Mouse (Mus musculus) MEL (cell line): ENCODE measurements around the gene Nkap. TPM values are rescaled to one million over a fixed set of nuclear protein-coding genes. Genes with fewer than 3 reads are reported as not detected.
A peak's percentile ranks its signal among the peaks of the same experiment; 100 is the strongest.

ENCODE experiments used
- DNase-seq: peaks from one replicate; pipeline ENCODE4 v3.0.0; 2011; ENCODE audit warnings: low read depth, low spot score
- H3K27ac ChIP-seq: 2 replicates; pipeline ENCODE4 v1.5.1; 2012; ENCODE audit warnings: low read depth, mild to moderate bottlenecking, control low read depth, low read length, moderate library complexity; ENCODE audit not compliant: control insufficient read depth
- H3K27me3 ChIP-seq, 2 experiments: fragments of 150-350 bp in 1 of 2; sonication (generic) in 1 of 2; 2 replicates each; pipeline ENCODE4 v1.6.1; 2012; ENCODE audit warnings: low read length in 2 of 2, mild to moderate bottlenecking in 2 of 2, improper control_type of control experiment in 1 of 2, moderate library complexity in 1 of 2; ENCODE audit not compliant: insufficient read depth in 2 of 2, control insufficient read depth in 1 of 2
- H3K36me3 ChIP-seq, 2 experiments: 2 replicates each; pipeline ENCODE4 v1.6.1; 2012 to 2014; ENCODE audit warnings: low read length in 2 of 2, improper control_type of control experiment in 1 of 2, inconsistent platforms in 1 of 2, mild to moderate bottlenecking in 1 of 2; ENCODE audit not compliant: insufficient read depth in 2 of 2, control insufficient read depth in 1 of 2
- H3K4me1 ChIP-seq, 2 experiments: fragments of 150-350 bp in 1 of 2; sonication (generic) in 1 of 2; 2 replicates each; pipeline ENCODE4 v1.6.1; 2012; ENCODE audit warnings: low read length in 2 of 2, improper control_type of control experiment in 1 of 2, mild to moderate bottlenecking in 1 of 2; ENCODE audit not compliant: insufficient read depth in 2 of 2, control insufficient read depth in 1 of 2
- H3K4me3 ChIP-seq, 2 experiments: fragments of 150-350 bp in 1 of 2; sonication (generic) in 1 of 2; 2 replicates each; pipeline ENCODE4 v1.5.1; 2012; ENCODE audit warnings: low read depth in 2 of 2, low read length in 2 of 2, mild to moderate bottlenecking in 2 of 2, moderate library complexity in 2 of 2, control low read depth in 1 of 2, improper control_type of control experiment in 1 of 2; ENCODE audit not compliant: control insufficient read depth in 1 of 2, insufficient read depth in 1 of 2
- H3K79me2 ChIP-seq: 2 replicates; pipeline ENCODE4 v1.6.1; 2012; ENCODE audit warnings: mild to moderate bottlenecking, low read length, moderate library complexity; ENCODE audit not compliant: control insufficient read depth, poor library complexity, insufficient read depth
- H3K9ac ChIP-seq: 2 replicates; pipeline ENCODE4 v1.6.1; 2012; ENCODE audit warnings: low read depth, mild to moderate bottlenecking, control low read depth, low read length, moderate library complexity; ENCODE audit not compliant: control insufficient read depth, poor library complexity, severe bottlenecking
- H3K9me3 ChIP-seq: fragments of 150-350 bp; sonication (generic); replicated peaks from 2 replicates; pipeline ENCODE4 v1.6.1; 2012; ENCODE audit warnings: mild to moderate bottlenecking, low read length, improper control_type of control experiment, moderate library complexity; ENCODE audit not compliant: insufficient read depth
- CTCF ChIP-seq, 3 experiments: IDR thresholded peaks in 2 of 3; conservative IDR thresholded peaks in 1 of 3; 2 replicates each; pipeline ENCODE4 v1.5.1; 2011 to 2012; ENCODE audit warnings: low read length in 3 of 3, low read depth in 2 of 3, mild to moderate bottlenecking in 2 of 3, improper control_type of control experiment in 1 of 3, inconsistent platforms in 1 of 3, mixed read lengths in 1 of 3, moderate library complexity in 1 of 3; ENCODE audit not compliant: control insufficient read depth in 1 of 3, insufficient read depth in 1 of 3, poor library complexity in 1 of 3, severe bottlenecking in 1 of 3
- E2F4 ChIP-seq: IDR thresholded peaks from 2 replicates; pipeline ENCODE4 v1.6.1; 2011; ENCODE audit warnings: low read depth, low read length, improper control_type of control experiment, borderline replicate concordance
- ELF1 ChIP-seq: IDR thresholded peaks from 2 replicates; pipeline ENCODE4 v1.6.1; 2014; ENCODE audit warnings: low read depth, mild to moderate bottlenecking, inconsistent platforms, low read length, improper control_type of control experiment, moderate library complexity
- ETS1 ChIP-seq: IDR thresholded peaks from 2 replicates; pipeline ENCODE4 v1.6.1; 2012; ENCODE audit warnings: low read depth, mild to moderate bottlenecking, inconsistent platforms, low read length, improper control_type of control experiment, moderate library complexity
- GATA1 ChIP-seq: IDR thresholded peaks from 2 replicates; pipeline ENCODE4 v1.6.1; 2011; ENCODE audit warnings: low read depth, low read length, improper control_type of control experiment
- HCFC1 ChIP-seq: IDR thresholded peaks from 2 replicates; pipeline ENCODE4 v1.6.1; 2012; ENCODE audit warnings: low read depth, mild to moderate bottlenecking, inconsistent platforms, low read length, improper control_type of control experiment, moderate library complexity
- JUND ChIP-seq: IDR thresholded peaks from 2 replicates; pipeline ENCODE4 v1.6.1; 2011; ENCODE audit warnings: low read depth, mild to moderate bottlenecking, improper control_type of control experiment, low read length
- MAFK ChIP-seq: IDR thresholded peaks from 2 replicates; pipeline ENCODE4 v1.6.1; 2011; ENCODE audit warnings: low read depth, mild to moderate bottlenecking, low read length, improper control_type of control experiment, borderline replicate concordance
- MAX ChIP-seq: IDR thresholded peaks from 2 replicates; pipeline ENCODE4 v1.6.1; 2011; ENCODE audit warnings: low read length, improper control_type of control experiment
- MAZ ChIP-seq: IDR thresholded peaks from 2 replicates; pipeline ENCODE4 v1.6.1; 2012; ENCODE audit warnings: low read depth, mild to moderate bottlenecking, inconsistent platforms, low read length, improper control_type of control experiment
- MEF2A ChIP-seq: IDR thresholded peaks from 2 replicates; pipeline ENCODE4 v1.6.1; 2014; ENCODE audit warnings: low read depth, mild to moderate bottlenecking, inconsistent platforms, low read length, improper control_type of control experiment; ENCODE audit not compliant: poor library complexity, insufficient replicate concordance, severe bottlenecking; ENCODE audit errors: extremely low read depth
- MXI1 ChIP-seq: IDR thresholded peaks from 2 replicates; pipeline ENCODE4 v1.6.1; 2011; ENCODE audit warnings: mild to moderate bottlenecking, low read depth, low read length, improper control_type of control experiment
- NRF1 ChIP-seq: IDR thresholded peaks from 2 replicates; pipeline ENCODE4 v1.6.1; 2014; ENCODE audit warnings: low read depth, mild to moderate bottlenecking, inconsistent platforms, low read length, improper control_type of control experiment, moderate library complexity; ENCODE audit not compliant: poor library complexity, insufficient read depth, severe bottlenecking
- POLR2A ChIP-seq, 2 experiments: IDR thresholded peaks; 2 replicates each; pipeline ENCODE4 v1.6.1; 2011 to 2012; ENCODE audit warnings: low read length in 2 of 2, mild to moderate bottlenecking in 2 of 2, control low read depth in 1 of 2, improper control_type of control experiment in 1 of 2, low read depth in 1 of 2, moderate library complexity in 1 of 2; ENCODE audit not compliant: control insufficient read depth in 1 of 2, insufficient read depth in 1 of 2, poor library complexity in 1 of 2
- RAD21 ChIP-seq: IDR thresholded peaks from 2 replicates; pipeline ENCODE4 v1.6.1; 2011; ENCODE audit warnings: mild to moderate bottlenecking, low read depth, low read length, improper control_type of control experiment
- RCOR1 ChIP-seq: IDR thresholded peaks from 2 replicates; pipeline ENCODE4 v1.6.1; 2012; ENCODE audit warnings: low read depth, mild to moderate bottlenecking, inconsistent platforms, low read length, improper control_type of control experiment
- TAL1 ChIP-seq: IDR thresholded peaks from 2 replicates; pipeline ENCODE4 v1.6.1; 2012; ENCODE audit warnings: mild to moderate bottlenecking, inconsistent platforms, low read length, moderate library complexity, mixed read lengths
- TCF12 ChIP-seq: IDR thresholded peaks from 2 replicates; pipeline ENCODE4 v1.6.1; 2014; ENCODE audit warnings: low read depth, mild to moderate bottlenecking, inconsistent platforms, low read length, improper control_type of control experiment, moderate library complexity
- USF1 ChIP-seq: IDR thresholded peaks from 2 replicates; pipeline ENCODE4 v1.6.1; 2014; ENCODE audit warnings: low read depth, mild to moderate bottlenecking, inconsistent platforms, low read length, improper control_type of control experiment, moderate library complexity
- USF2 ChIP-seq, 2 experiments: IDR thresholded peaks; 2 replicates each; pipeline ENCODE4 v1.6.1; 2011 to 2012; ENCODE audit warnings: improper control_type of control experiment in 2 of 2, low read length in 2 of 2, borderline replicate concordance in 1 of 2, inconsistent platforms in 1 of 2, low read depth in 1 of 2, mild to moderate bottlenecking in 1 of 2; ENCODE audit not compliant: insufficient read depth in 1 of 2
- ZC3H11A ChIP-seq: IDR thresholded peaks from 2 replicates; pipeline ENCODE4 v1.6.1; 2012; ENCODE audit warnings: low read depth, mild to moderate bottlenecking, inconsistent platforms, low read length, improper control_type of control experiment
- ZKSCAN1 ChIP-seq: IDR thresholded peaks from 2 replicates; pipeline ENCODE4 v1.6.1; 2012; ENCODE audit warnings: low read depth, mild to moderate bottlenecking, inconsistent platforms, low read length, improper control_type of control experiment, moderate library complexity
- ZMIZ1 ChIP-seq: IDR thresholded peaks from 2 replicates; pipeline ENCODE4 v1.6.1; 2012; ENCODE audit warnings: low read depth, mild to moderate bottlenecking, inconsistent platforms, low read length, improper control_type of control experiment, moderate library complexity
- ZNF384 ChIP-seq: IDR thresholded peaks from 2 replicates; pipeline ENCODE4 v1.6.1; 2012; ENCODE audit warnings: low read depth, mild to moderate bottlenecking, inconsistent platforms, low read length, improper control_type of control experiment
- polyA plus RNA-seq, 2 experiments: library from polyadenylated mRNA; stranded (reverse) in 1 of 2; unstranded in 1 of 2; fragments of >175 nt in 1 of 2; fragments of >200 nt in 1 of 2; gene quantifications; 2 replicates each; pipeline versions ENCODE4 v1.2.1 to v1.2.4; 2012; ENCODE audit warnings: low replicate concordance in 2 of 2, low read depth in 1 of 2; ENCODE audit not compliant: insufficient read length in 2 of 2, insufficient read depth in 1 of 2, missing spikeins in 1 of 2
- total RNA-seq: library from RNA; depleted of rRNA; stranded (reverse); fragments of 300-350 nt; gene quantifications from 2 replicates; pipeline ENCODE4 v1.2.3, GENCODE M21; 2012

Nkap gene
- total and polyA plus RNA-seq, 3 experiments: 10.5 to 14.5 TPM; not detected in 1

GRCm38 (mm10) chrX:37144954-37145353, 18.4 kb downstream of the Nkap start (continued):
- TF ChIP-seq ZC3H11A (no peak), ZKSCAN1 (no peak), POLR2A (IDR thresholded peaks at IDR 0.05; ENCODE audit: control insufficient read depth in 1 of 2, insufficient read depth in 1 of 2, low read depth in 1 of 2, low read length in 2 of 2, poor library complexity in 1 of 2) (no peak), USF1 (no peak), MAFK (peak; percentile 66; the same call in 1 of the 2 replicates), TAL1 (no peak), MAZ (no peak)
- TF ChIP-seq, all 39 proteins: peak for 4

DNA sequence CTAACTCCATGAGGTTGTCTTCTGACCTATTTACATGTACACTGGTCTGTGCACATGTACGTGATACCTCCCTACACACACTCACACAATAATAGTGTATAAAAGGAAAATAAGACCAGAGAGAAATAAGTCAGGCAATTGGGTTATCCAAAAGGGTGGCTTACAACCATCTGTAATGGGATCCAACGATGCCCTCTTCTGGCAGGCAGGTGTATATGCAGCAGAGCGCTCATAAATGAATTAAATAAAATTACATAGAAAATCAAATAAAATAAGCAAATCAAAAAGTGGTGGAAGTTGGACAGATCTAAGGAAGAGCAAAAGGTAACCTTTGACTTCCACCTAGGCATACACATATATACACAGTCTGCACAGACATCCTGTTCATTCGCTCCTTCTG, 31.2 kb downstream of the Nkap start:
- H3K9me3 ChIP-seq: no peaks in the 10 kb centered on the region
- no peaks in the 10 kb centered on the region for H3K27me3 ChIP-seq
- no peak overlapping the region for H3K4me3 ChIP-seq
- no peaks in the 10 kb centered on the region for H3K4me1 ChIP-seq
- no peak overlapping the region for H3K27ac ChIP-seq
- no peak for TF ChIP-seq MAZ
- TF ChIP-seq TAL1: no peak
- TF ChIP-seq CTCF (IDR thresholded peaks at IDR 0.05 in 2 of 3, conservative IDR thresholded peaks at IDR 0.05 in 1 of 3; ENCODE audit: control insufficient read depth in 1 of 3, insufficient read depth in 1 of 3, low read depth in 2 of 3, low read length in 3 of 3, poor library complexity in 1 of 3, severe bottlenecking in 1 of 3): peak; percentile 39 to 42 (median 41)
- TF ChIP-seq RAD21: peak; percentile 20
- TF ChIP-seq HCFC1: no peak
- TF ChIP-seq MEF2A: no peak
- TF ChIP-seq NRF1: no peak
- TF ChIP-seq, all 39 proteins: peak for 2
- no peaks in the 10 kb centered on the region for H3K79me2 ChIP-seq
- DNase-seq: peak; percentile 44
- peaks cover 0 to 1% of the 10 kb centered on the region in 2 experiments; a peak in 1 of 4 replicates for H3K36me3 ChIP-seq
- H3K9ac ChIP-seq: no peak overlapping the region

- Histone ChIP-seq H3K4me1 (no peaks in the 10 kb centered on the region), H3K36me3 (no peaks in the 10 kb centered on the region), H3K27ac (no peak overlapping the region), H3K4me3 (no peak overlapping the region), H3K79me2 (no peaks in the 10 kb centered on the region), H3K9me3 (no peaks in the 10 kb centered on the region), H3K9ac (no peak overlapping the region), H3K27me3 (no peaks in the 10 kb centered on the region)
- no peak for DNase-seq
- TF ChIP-seq USF2 (IDR thresholded peaks at IDR 0.05; ENCODE audit: borderline replicate concordance in 1 of 2, insufficient read depth in 1 of 2, low read depth in 1 of 2, low read length in 2 of 2): no peak
- TF ChIP-seq TCF12: no peak
- no peak for TF ChIP-seq ZMIZ1
- TF ChIP-seq ELF1: no peak
- TF ChIP-seq CTCF (IDR thresholded peaks at IDR 0.05 in 2 of 3, conservative IDR thresholded peaks at IDR 0.05 in 1 of 3; ENCODE audit: control insufficient read depth in 1 of 3, insufficient read depth in 1 of 3, low read depth in 2 of 3, low read length in 3 of 3, poor library complexity in 1 of 3, severe bottlenecking in 1 of 3): no peak
- no peak for TF ChIP-seq MEF2A
- TF ChIP-seq ZC3H11A: no peak
- no peak for TF ChIP-seq E2F4
- TF ChIP-seq MAZ: no peak
- TF ChIP-seq NRF1: no peak
- no peak for TF ChIP-seq ZKSCAN1
- TF ChIP-seq JUND: no peak
- TF ChIP-seq RAD21: no peak
- no peak for TF ChIP-seq RCOR1
- TF ChIP-seq ZNF384: no peak
- TF ChIP-seq GATA1: no peak
- no peak for TF ChIP-seq ETS1
- no peak for TF ChIP-seq MAX
- TF ChIP-seq MXI1: no peak
- no peak for TF ChIP-seq POLR2A (IDR thresholded peaks at IDR 0.05; ENCODE audit: control insufficient read depth in 1 of 2, insufficient read depth in 1 of 2, low read depth in 1 of 2, low read length in 2 of 2, poor library complexity in 1 of 2)
These were observed 34.6 kb downstream of the Nkap start for GRCm38 (mm10) chrX:37161169-37161568.
